Mouse (Mus musculus): ENCODE results near the gene LTO1. TPM values are rescaled to one million over a fixed set of nuclear protein-coding genes. Genes with fewer than 3 reads are reported as not detected.
A peak's percentile ranks its signal among the peaks of the same experiment; 100 is the strongest.
"Not testable (repeated sequence)": the region's sequence is repeated elsewhere in the genome, so short reads cannot be mapped to it uniquely, and the experiment has no call there.

Gene LTO1
- polyA plus RNA-seq, 1 experiment, result 20.1 TPM

GRCm38 (mm10) chr7:144891863-144892262 lies 23.0 kb upstream of the LTO1 start:
- no peaks in the 10 kb centered on the region for H3K36me3 ChIP-seq (replicated peaks; ENCODE audit: low read length)
- H3K4me1 ChIP-seq, result peaks cover 25% of the 10 kb centered on the region
- TF ChIP-seq FLI1 (IDR thresholded peaks at IDR 0.05; ENCODE audit: low read length) (no peak), GATA1 (IDR thresholded peaks at IDR 0.05; ENCODE audit: borderline replicate concordance, low read length) (no peak)
- H3K9me3 ChIP-seq, result 0 out of 2 replicates have a peak, but pooled peaks cover 7% of the 10 kb centered on the region
- H3K27me3 ChIP-seq (replicated peaks), result peaks cover 66% of the 10 kb centered on the region
- H3K4me3 ChIP-seq (replicated peaks), result no peak overlapping the region

GRCm38 (mm10) chr7:144892322-144892721 lies 22.6 kb upstream of the LTO1 start:
- TF ChIP-seq GATA1 (IDR thresholded peaks at IDR 0.05; ENCODE audit: borderline replicate concordance, low read length), result no peak
- no peak for TF ChIP-seq FLI1 (IDR thresholded peaks at IDR 0.05; ENCODE audit: low read length)
- no peak overlapping the region for H3K4me3 ChIP-seq (replicated peaks)
- no peaks in the 10 kb centered on the region for H3K36me3 ChIP-seq (replicated peaks; ENCODE audit: low read length)
- H3K27me3 ChIP-seq (replicated peaks), result peaks cover 66% of the 10 kb centered on the region
- peaks cover 29% of the 10 kb centered on the region for H3K4me1 ChIP-seq
- 0 out of 2 replicates have a peak, but pooled peaks cover 7% of the 10 kb centered on the region for H3K9me3 ChIP-seq

- peak overlapping the region; percentile 94 for H3K4me3 ChIP-seq (replicated peaks)
These were observed 20.7 kb upstream of the LTO1 start for GRCm38 (mm10) chr7:144894191-144894590.

GRCm38 (mm10) chr7:144894706-144895105 lies 20.2 kb upstream of the LTO1 start:
- TF ChIP-seq FLI1 (IDR thresholded peaks at IDR 0.05; ENCODE audit: low read length), result no peak
- no peak for TF ChIP-seq GATA1 (IDR thresholded peaks at IDR 0.05; ENCODE audit: borderline replicate concordance, low read length)
- Histone ChIP-seq H3K4me1 (peaks cover 29% of the 10 kb centered on the region), H3K4me3 (replicated peaks) (peak overlapping the region; percentile 94), H3K9me3 (no peaks in the 10 kb centered on the region), H3K27me3 (replicated peaks) (peaks cover 71% of the 10 kb centered on the region), H3K36me3 (replicated peaks; ENCODE audit: low read length) (no peaks in the 10 kb centered on the region)

More at GRCm38 (mm10) chr7:144894191-144894590, 20.7 kb upstream of the LTO1 start:
- TF ChIP-seq GATA1 (IDR thresholded peaks at IDR 0.05; ENCODE audit: borderline replicate concordance, low read length), result no peak
- TF ChIP-seq FLI1 (IDR thresholded peaks at IDR 0.05; ENCODE audit: low read length), result no peak
- Histone ChIP-seq H3K36me3 (replicated peaks; ENCODE audit: low read length) (no peaks in the 10 kb centered on the region), H3K27me3 (replicated peaks) (peaks cover 71% of the 10 kb centered on the region), H3K4me1 (peaks cover 29% of the 10 kb centered on the region), H3K9me3 (no peaks in the 10 kb centered on the region)

- TF ChIP-seq GATA1 (IDR thresholded peaks at IDR 0.05; ENCODE audit: borderline replicate concordance, low read length) (no peak), FLI1 (IDR thresholded peaks at IDR 0.05; ENCODE audit: low read length) (no peak)
- Histone ChIP-seq H3K4me3 (replicated peaks) (peak overlapping the region; percentile 94), H3K27me3 (replicated peaks) (peaks cover 72% of the 10 kb centered on the region), H3K4me1 (peaks cover 29% of the 10 kb centered on the region), H3K36me3 (replicated peaks; ENCODE audit: low read length) (no peaks in the 10 kb centered on the region), H3K9me3 (no peaks in the 10 kb centered on the region)
These were observed 19.4 kb upstream of the LTO1 start for GRCm38 (mm10) chr7:144895305-144896111.

- Histone ChIP-seq H3K27me3 (replicated peaks) (peaks cover 78% of the 10 kb centered on the region), H3K9me3 (no peaks in the 10 kb centered on the region), H3K36me3 (replicated peaks; ENCODE audit: low read length) (no peaks in the 10 kb centered on the region), H3K4me3 (replicated peaks) (peak within 1 kb of the TSS; percentile 94), H3K4me1 (peaks cover 29% of the 10 kb centered on the region)
- TF ChIP-seq FLI1 (IDR thresholded peaks at IDR 0.05; ENCODE audit: low read length), result no peak
- no peak for TF ChIP-seq GATA1 (IDR thresholded peaks at IDR 0.05; ENCODE audit: borderline replicate concordance, low read length)
These were observed 18.3 kb upstream of the LTO1 start, which contains the start of gene Fgf15 for GRCm38 (mm10) chr7:144896294-144897218. Gene Fgf15, plus strand, starts transcription at chr7:144896531.

GRCm38 (mm10) chr7:144898506-144898905 lies 16.4 kb upstream of the LTO1 start:
- TF ChIP-seq FLI1 (IDR thresholded peaks at IDR 0.05; ENCODE audit: low read length), result no peak
- no peak for TF ChIP-seq GATA1 (IDR thresholded peaks at IDR 0.05; ENCODE audit: borderline replicate concordance, low read length)
- H3K36me3 ChIP-seq (replicated peaks; ENCODE audit: low read length), result no peaks in the 10 kb centered on the region
- peaks cover 29% of the 10 kb centered on the region for H3K4me1 ChIP-seq
- peaks cover 84% of the 10 kb centered on the region for H3K27me3 ChIP-seq (replicated peaks)
- H3K4me3 ChIP-seq (replicated peaks), result no peak overlapping the region
- no peaks in the 10 kb centered on the region for H3K9me3 ChIP-seq

GRCm38 (mm10) chr7:144905514-144905913 lies 9.4 kb upstream of the LTO1 start:
- peaks cover 30% of the 10 kb centered on the region for H3K4me1 ChIP-seq
- H3K27me3 ChIP-seq (replicated peaks), result peaks cover 49% of the 10 kb centered on the region
- H3K9me3 ChIP-seq; H3K36me3 ChIP-seq (replicated peaks; ENCODE audit: low read length); H3K4me3 ChIP-seq (replicated peaks): not testable (repeated sequence)

- H3K4me1 ChIP-seq, result peaks cover 30% of the 10 kb centered on the region
- TF ChIP-seq GATA1 (IDR thresholded peaks at IDR 0.05; ENCODE audit: borderline replicate concordance, low read length) (no peak), FLI1 (IDR thresholded peaks at IDR 0.05; ENCODE audit: low read length) (no peak)
These were observed 8.0 kb upstream of the LTO1 start for GRCm38 (mm10) chr7:144906708-144907397.

More at GRCm38 (mm10) chr7:144906708-144907397, 8.0 kb upstream of the LTO1 start:
- Histone ChIP-seq H3K9me3 (peaks cover 7% of the 10 kb centered on the region), H3K4me3 (replicated peaks) (peak overlapping the region; percentile 86), H3K36me3 (replicated peaks; ENCODE audit: low read length) (no peaks in the 10 kb centered on the region), H3K27me3 (replicated peaks) (peaks cover 35% of the 10 kb centered on the region)
